Mouse (Mus musculus) bone marrow, adult 2 months (tissue): ENCODE measurements around the gene Hpca.

Experiments
- CTCF ChIP-seq: fragments of 200-500 bp; IDR thresholded peaks from 2 replicates; pipeline ENCODE4 v1.5.1; 2011; ENCODE audit warnings: low read length, control low read depth; ENCODE audit not compliant: control insufficient read depth, insufficient read depth
- POLR2A ChIP-seq: fragments of 200-500 bp; IDR thresholded peaks from 2 replicates; pipeline ENCODE4 v1.6.1; 2011; ENCODE audit warnings: low read depth, mild to moderate bottlenecking, control low read depth, low read length, borderline replicate concordance; ENCODE audit not compliant: control insufficient read depth

DNA sequence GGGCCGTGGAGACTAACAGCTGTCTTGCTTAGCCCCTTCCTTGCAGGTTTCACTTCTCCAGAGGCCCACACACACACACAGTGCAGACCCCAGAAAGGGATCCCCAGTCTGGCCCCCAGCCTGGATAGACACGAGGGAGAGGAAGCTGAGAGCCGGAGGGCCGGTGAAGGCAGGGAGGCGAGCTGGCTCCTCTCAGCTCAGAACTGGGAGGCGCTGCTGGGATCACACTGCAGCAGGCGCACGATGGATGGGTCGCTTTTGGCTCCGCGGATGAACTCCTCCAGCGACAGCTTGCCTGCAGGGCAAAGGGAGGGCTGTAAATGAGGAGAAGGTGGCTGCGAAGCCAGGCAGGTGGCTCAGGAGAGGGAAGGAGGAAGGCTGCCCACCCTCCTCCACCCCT lies 9.6 kb downstream of the Hpca start:
- TF ChIP-seq CTCF = no peak
- no peak for TF ChIP-seq POLR2A
